Mouse (Mus musculus) liver, postnatal 0 days (tissue): ENCODE data around the gene Nlrc4. TPM values are rescaled to one million over a fixed set of nuclear protein-coding genes. Genes with fewer than 3 reads are reported as not detected.

Experiments used
- ATAC-seq: fragments of 200-750 bp; cut with Nextera tagmentation; 2 replicates; pipeline ENCODE4 v1.8.0; 2017; ENCODE audit warnings: mild to moderate bottlenecking, moderate library complexity
- DNase-seq: peaks from one replicate; pipeline ENCODE4 v3.0.0-alpha.2; 2016
- H3K27ac ChIP-seq: fragments of 300-500 bp; sonication (generic); 2 replicates; pipeline ENCODE4 v1.5.1; 2014; ENCODE audit warnings: antibody characterized with exemption, moderate library complexity, mild to moderate bottlenecking, low read depth
- H3K27me3 ChIP-seq: fragments of 300-500 bp; sonication (generic); 2 replicates; pipeline ENCODE4 v1.6.1; 2014; ENCODE audit warnings: low read length, control low read depth, mixed read lengths; ENCODE audit not compliant: insufficient read depth
- H3K36me3 ChIP-seq: fragments of 300-500 bp; sonication (generic); replicated peaks from 2 replicates; pipeline ENCODE4 v1.6.1; 2014; ENCODE audit warnings: mild to moderate bottlenecking, control low read depth, low read length, moderate library complexity, mixed read lengths; ENCODE audit not compliant: insufficient read depth
- H3K4me1 ChIP-seq: fragments of 300-500 bp; sonication (generic); 2 replicates; pipeline ENCODE4 v1.6.1; 2014; ENCODE audit warnings: antibody characterized with exemption, mild to moderate bottlenecking, control low read depth; ENCODE audit not compliant: insufficient read depth
- H3K4me2 ChIP-seq: fragments of 300-500 bp; sonication (generic); 2 replicates; pipeline ENCODE4 v1.6.1; 2014; ENCODE audit warnings: low read depth, mild to moderate bottlenecking, low read length, moderate library complexity, mixed read lengths
- H3K4me3 ChIP-seq: fragments of 300-500 bp; sonication (generic); 2 replicates; pipeline ENCODE4 v1.5.1; 2014; ENCODE audit warnings: low read depth, low read length
- H3K9ac ChIP-seq: fragments of 300-500 bp; sonication (generic); replicated peaks from 2 replicates; pipeline ENCODE4 v1.6.1; 2014; ENCODE audit warnings: mild to moderate bottlenecking, moderate library complexity
- H3K9me3 ChIP-seq: fragments of 300-500 bp; sonication (generic); 2 replicates; pipeline ENCODE4 v1.6.1; 2016; ENCODE audit warnings: mild to moderate bottlenecking, control low read depth, low read length, mixed read lengths
- CTCF ChIP-seq: sonication (generic); IDR thresholded peaks from 2 replicates; pipeline ENCODE4 v1.5.1; 2016; ENCODE audit warnings: antibody characterized with exemption, low read depth
- EP300 ChIP-seq: IDR thresholded peaks from 2 replicates; pipeline ENCODE4 v1.6.1; 2016; ENCODE audit warnings: antibody characterized with exemption, low read depth, mild to moderate bottlenecking
- whole genome bisulfite sequencing: fragments of 180-500 bp; shearing (Covaris S2); extraction: QIAGEN DNeasy Blood & Tissue Kit; methylation state at CpG from one replicate; pipeline ENCODE4 v1.1.7; 2014; ENCODE audit not compliant: insufficient replicate concordance; 5-methylcytosine and 5-hydroxymethylcytosine counted together
- polyA plus RNA-seq: library from polyadenylated mRNA; unstranded; fragments of >200 nt; fragmentation: Nextera tagmentation; extraction: Ambion mirVana; gene quantifications from 2 replicates; pipeline ENCODE4 v1.2.1, GENCODE M21; 2015

The Nlrc4 gene
- polyA plus RNA-seq, 1 experiment from 2014 or later = 0.53 TPM

DNA sequence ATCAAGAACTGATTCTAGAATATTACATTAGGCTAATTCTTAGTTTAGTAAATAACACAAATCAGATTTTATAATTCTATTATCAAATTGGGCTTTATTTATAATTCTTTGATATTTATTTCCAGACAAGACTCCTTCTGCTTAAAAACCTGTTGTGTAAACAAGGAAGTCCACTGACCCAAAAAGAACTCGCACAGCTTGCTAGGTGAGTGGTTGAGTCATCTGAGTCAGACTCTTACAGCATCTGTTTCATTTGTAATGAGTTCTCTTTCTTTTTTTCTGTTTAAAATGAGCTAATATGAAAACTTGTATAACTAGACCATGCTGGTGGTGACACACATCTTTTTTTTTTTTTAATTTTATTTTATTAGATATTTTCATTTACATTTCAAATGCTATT is 82.0 kb downstream of the Nlrc4 start:
- no peaks in the 10 kb centered on the region for H3K4me1 ChIP-seq
- H3K36me3 ChIP-seq = peaks cover 52% of the 10 kb centered on the region
- H3K4me2 ChIP-seq = no peak overlapping the region
- no peak overlapping the region for H3K27ac ChIP-seq
- no peaks in the 10 kb centered on the region for H3K27me3 ChIP-seq
- H3K9me3 ChIP-seq = no peaks in the 10 kb centered on the region
- H3K9ac ChIP-seq = no peak overlapping the region
- no peak for TF ChIP-seq EP300
- TF ChIP-seq CTCF = no peak
- WGBS = 84% methylated on average over 1 of the region's 1 CpGs
- H3K4me3 ChIP-seq = no peak overlapping the region
- ATAC-seq = no peak
- no peak for DNase-seq

Other genes starting within 250 kb of the Nlrc4 start
- 66.5 and 67.9 TPM in 2 replicates for gene Memo1, start 163.6 kb downstream of the Nlrc4 start, polyA plus RNA-seq
- 95.1 and 96.3 TPM in 2 replicates for gene Dpy30, start 135.2 kb downstream of the Nlrc4 start, polyA plus RNA-seq
- gene Spast, start 120.2 kb downstream of the Nlrc4 start, polyA plus RNA-seq = 5.8 and 5.9 TPM in 2 replicates
- 16.5 and 16.9 TPM in 2 replicates for gene Slc30a6, start 63.5 kb downstream of the Nlrc4 start, polyA plus RNA-seq
- gene Yipf4, start 30.4 kb upstream of the Nlrc4 start, polyA plus RNA-seq = 59.5 and 67.1 TPM in 2 replicates
- gene Birc6, start 69.2 kb upstream of the Nlrc4 start, polyA plus RNA-seq = 31.2 and 40.6 TPM in 2 replicates